Mouse (Mus musculus) liver, embryonic 13.5 days (tissue): Measurements from ENCODE around the gene Six2. TPM values are rescaled to one million over a fixed set of nuclear protein-coding genes. Genes with fewer than 3 reads are reported as not detected.

Source experiments
- ATAC-seq: fragments of 200-750 bp; cut with Nextera tagmentation; 2 replicates; pipeline ENCODE4 v1.8.0; 2017; ENCODE audit warnings: low read depth, mild to moderate bottlenecking, moderate number of reproducible peaks, moderate library complexity
- DNase-seq: peaks from one replicate; pipeline ENCODE4 v3.0.0; 2022
- H3K27ac ChIP-seq: fragments of 300-500 bp; sonication (generic); 2 replicates; pipeline ENCODE4 v1.5.1; 2015; ENCODE audit warnings: moderate library complexity, mild to moderate bottlenecking, inconsistent platforms
- H3K27me3 ChIP-seq: fragments of 300-500 bp; sonication (generic); 2 replicates; pipeline ENCODE4 v1.6.1; 2015; ENCODE audit warnings: mild to moderate bottlenecking, inconsistent platforms
- H3K36me3 ChIP-seq: fragments of 300-500 bp; sonication (generic); 2 replicates; pipeline ENCODE4 v1.6.1; 2015; ENCODE audit warnings: mild to moderate bottlenecking, inconsistent platforms
- H3K4me1 ChIP-seq: fragments of 300-500 bp; sonication (generic); replicated peaks from 2 replicates; pipeline ENCODE4 v1.6.1; 2015; ENCODE audit warnings: inconsistent platforms
- H3K4me2 ChIP-seq: fragments of 300-500 bp; sonication (generic); 2 replicates; pipeline ENCODE4 v1.6.1; 2015; ENCODE audit warnings: inconsistent platforms, mild to moderate bottlenecking, moderate library complexity
- H3K4me3 ChIP-seq: fragments of 300-500 bp; sonication (generic); replicated peaks from 2 replicates; pipeline ENCODE4 v1.5.1; 2015; ENCODE audit warnings: mild to moderate bottlenecking, inconsistent platforms
- H3K9ac ChIP-seq: fragments of 300-500 bp; sonication (generic); 2 replicates; pipeline ENCODE4 v1.6.1; 2015; ENCODE audit warnings: mild to moderate bottlenecking, inconsistent platforms
- H3K9me3 ChIP-seq: fragments of 300-500 bp; sonication (generic); replicated peaks from 2 replicates; pipeline ENCODE4 v1.6.1; 2016; ENCODE audit warnings: inconsistent platforms
- WGBS: fragments of 180-500 bp; shearing (Covaris S2); methylation state at CpG from one replicate; pipeline ENCODE4 v1.1.7; 2015; ENCODE audit not compliant: insufficient replicate concordance; 5-methylcytosine and 5-hydroxymethylcytosine counted together
- polyA plus RNA-seq: library from polyadenylated mRNA; unstranded; fragments of >200 nt; fragmentation: Nextera tagmentation; extraction: Ambion mirVana; gene quantifications from 2 replicates; pipeline ENCODE4 v1.2.1, GENCODE M21; 2015

The Six2 gene
- polyA plus RNA-seq, 1 experiment from 2014 or later: not detected

DNA sequence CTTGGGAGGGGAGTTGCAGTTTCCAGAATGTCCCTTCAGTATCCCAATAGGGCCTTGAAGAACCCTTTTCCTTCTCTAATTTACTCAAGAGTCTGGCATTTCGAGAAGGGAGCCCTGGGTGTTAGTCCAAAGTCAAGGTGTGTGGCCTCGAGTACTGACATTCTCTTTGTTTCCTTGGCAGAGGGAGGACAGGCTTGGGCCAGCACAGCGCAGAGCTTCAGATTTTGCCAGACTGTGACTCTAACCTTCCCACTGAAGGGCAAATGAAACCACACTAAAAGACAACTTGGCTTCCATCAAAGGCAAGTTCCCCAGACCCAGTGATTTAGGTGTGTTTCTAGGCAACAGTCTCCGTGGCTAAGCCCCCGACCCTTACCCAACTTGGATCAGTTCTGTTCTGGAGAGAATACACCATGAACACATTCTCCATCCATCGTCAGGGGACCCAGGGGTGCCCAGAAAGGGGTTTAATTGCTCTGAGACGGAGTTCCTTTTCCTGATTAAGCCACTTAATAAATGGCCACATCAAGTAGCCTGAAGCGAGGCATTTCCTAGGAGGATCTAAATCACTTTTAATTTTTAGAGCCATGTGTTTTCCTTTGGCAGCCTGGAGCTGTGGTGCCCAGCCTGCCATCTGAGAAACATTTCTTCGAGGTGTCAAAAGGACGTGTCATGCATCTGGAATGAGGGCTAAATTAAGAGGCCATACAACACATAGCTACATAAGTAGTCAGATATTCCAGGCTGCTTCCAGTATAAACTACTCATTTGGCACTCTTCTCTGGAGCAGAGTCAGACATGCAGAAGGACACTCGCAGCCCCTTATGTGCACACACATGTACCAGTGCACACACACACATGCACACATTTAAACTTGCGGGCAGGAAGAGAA, 16.5 kb upstream of the Six2 start:
- H3K4me2 ChIP-seq: no peak overlapping the region
- H3K27ac ChIP-seq: no peak overlapping the region
- WGBS: 59% methylated on average over 12 of the region's 12 CpGs
- H3K4me3 ChIP-seq: no peak overlapping the region
- H3K9me3 ChIP-seq: no peaks in the 10 kb centered on the region
- H3K4me1 ChIP-seq: no peaks in the 10 kb centered on the region
- no peaks in the 10 kb centered on the region for H3K27me3 ChIP-seq
- no peak overlapping the region for H3K9ac ChIP-seq
- ATAC-seq (no peak), DNase-seq (no peak)
- no peaks in the 10 kb centered on the region for H3K36me3 ChIP-seq

GRCm38 (mm10) chr17:85700028-85700427, 12.0 kb upstream of the Six2 start:
- ATAC-seq (no peak), DNase-seq (no peak)
- no peaks in the 10 kb centered on the region for H3K36me3 ChIP-seq
- H3K9ac ChIP-seq: no peak overlapping the region
- H3K4me1 ChIP-seq: no peaks in the 10 kb centered on the region
- H3K4me2 ChIP-seq: no peak overlapping the region
- H3K9me3 ChIP-seq: no peaks in the 10 kb centered on the region
- WGBS: 43% methylated on average over 4 of the region's 4 CpGs
- no peak overlapping the region for H3K27ac ChIP-seq
- no peak overlapping the region for H3K4me3 ChIP-seq
- peaks cover 21% of the 10 kb centered on the region for H3K27me3 ChIP-seq

GRCm38 (mm10) chr17:85698643-85699042, 10.6 kb upstream of the Six2 start:
- H3K4me2 ChIP-seq: no peak overlapping the region
- H3K27ac ChIP-seq: no peak overlapping the region
- H3K4me3 ChIP-seq: no peak overlapping the region
- no peaks in the 10 kb centered on the region for H3K4me1 ChIP-seq
- H3K9me3 ChIP-seq: 0 out of 2 replicates have a peak, but pooled peaks cover 4% of the 10 kb centered on the region
- H3K27me3 ChIP-seq: peaks cover 33% of the 10 kb centered on the region
- 62% methylated on average over 6 of the region's 6 CpGs for WGBS
- H3K36me3 ChIP-seq: no peaks in the 10 kb centered on the region
- DNase-seq (no peak), ATAC-seq (no peak)
- H3K9ac ChIP-seq: no peak overlapping the region

- peak; percentile 41; the same call in 1 of the 2 replicates for ATAC-seq
- Histone ChIP-seq H3K27ac (no peak overlapping the region), H3K9ac (no peak overlapping the region), H3K4me1 (no peaks in the 10 kb centered on the region), H3K36me3 (no peaks in the 10 kb centered on the region), H3K4me3 (no peak overlapping the region), H3K4me2 (no peak overlapping the region), H3K9me3 (0 out of 2 replicates have a peak, but pooled peaks cover 4% of the 10 kb centered on the region), H3K27me3 (peaks cover 40% of the 10 kb centered on the region)
- no peak for DNase-seq
- 58% methylated on average over 1 of the region's 1 CpGs for WGBS
Observed at GRCm38 (mm10) chr17:85697976-85698375, 9.9 kb upstream of the Six2 start.

GRCm38 (mm10) chr17:85694499-85694898, 6.4 kb upstream of the Six2 start:
- Histone ChIP-seq H3K4me1 (no peaks in the 10 kb centered on the region), H3K4me2 (no peak overlapping the region), H3K9me3 (0 out of 2 replicates have a peak, but pooled peaks cover 4% of the 10 kb centered on the region), H3K36me3 (no peaks in the 10 kb centered on the region), H3K4me3 (no peak overlapping the region), H3K9ac (no peak overlapping the region), H3K27ac (no peak overlapping the region), H3K27me3 (peaks cover 75% of the 10 kb centered on the region)
- no peak for ATAC-seq
- 71% methylated on average over 6 of the region's 6 CpGs for WGBS
- DNase-seq: no peak

- 4% methylated on average over 9 of the region's 9 CpGs for WGBS
- peaks cover 89% of the 10 kb centered on the region for H3K27me3 ChIP-seq
- H3K9ac ChIP-seq: no peak overlapping the region
- H3K4me3 ChIP-seq: no peak overlapping the region
- 0 out of 2 replicates have a peak, but pooled peaks cover 4% of the 10 kb centered on the region for H3K9me3 ChIP-seq
- no peaks in the 10 kb centered on the region for H3K36me3 ChIP-seq
- H3K4me1 ChIP-seq: 0 out of 2 replicates have a peak, but pooled peaks cover 3% of the 10 kb centered on the region
- H3K27ac ChIP-seq: no peak overlapping the region
- DNase-seq (no peak), ATAC-seq (no peak)
- no peak overlapping the region for H3K4me2 ChIP-seq
Observed at GRCm38 (mm10) chr17:85693101-85693500, 5.0 kb upstream of the Six2 start.

DNA sequence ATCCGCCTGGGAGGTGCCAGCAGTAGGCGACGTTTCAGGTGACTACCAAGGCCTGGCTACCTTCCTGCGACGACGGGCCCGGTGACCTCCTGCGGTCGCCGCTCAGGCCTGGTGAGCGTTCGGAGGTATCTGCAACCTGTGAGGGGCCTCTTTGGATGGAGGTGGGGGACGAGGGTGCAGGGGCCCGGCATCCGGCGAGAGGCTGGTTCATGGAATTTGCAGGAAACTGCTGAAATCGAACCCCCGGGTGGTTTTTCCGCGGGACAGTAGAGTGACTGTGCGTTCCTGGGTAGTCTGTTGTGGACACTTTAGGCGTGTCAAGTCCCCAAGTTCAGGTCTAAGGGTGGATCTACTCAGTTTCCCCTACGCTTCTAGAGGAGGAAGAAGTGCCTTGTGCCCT, 4.5 kb upstream of the Six2 start:
- H3K36me3 ChIP-seq: no peaks in the 10 kb centered on the region
- H3K27me3 ChIP-seq: peaks cover 92% of the 10 kb centered on the region
- no peak overlapping the region for H3K27ac ChIP-seq
- H3K4me2 ChIP-seq: no peak overlapping the region
- DNase-seq (no peak), ATAC-seq (no peak)
- H3K4me3 ChIP-seq: no peak overlapping the region
- no peak overlapping the region for H3K9ac ChIP-seq
- 4% methylated on average over 23 of the region's 23 CpGs for WGBS
- H3K9me3 ChIP-seq: 0 out of 2 replicates have a peak, but pooled peaks cover 4% of the 10 kb centered on the region
- H3K4me1 ChIP-seq: 0 out of 2 replicates have a peak, but pooled peaks cover 5% of the 10 kb centered on the region

- H3K9ac ChIP-seq: no peak overlapping the region
- DNase-seq (no peak), ATAC-seq (no peak)
- no peaks in the 10 kb centered on the region for H3K36me3 ChIP-seq
- H3K4me1 ChIP-seq: 0 out of 2 replicates have a peak, but pooled peaks cover 5% of the 10 kb centered on the region
- H3K9me3 ChIP-seq: 0 out of 2 replicates have a peak, but pooled peaks cover 4% of the 10 kb centered on the region
- WGBS: 3% methylated on average over 43 of the region's 43 CpGs
- no peak overlapping the region for H3K4me3 ChIP-seq
- H3K4me2 ChIP-seq: no peak overlapping the region
- H3K27ac ChIP-seq: no peak overlapping the region
- peaks cover 94% of the 10 kb centered on the region for H3K27me3 ChIP-seq
Observed at GRCm38 (mm10) chr17:85691701-85692536, 3.8 kb upstream of the Six2 start.

DNA sequence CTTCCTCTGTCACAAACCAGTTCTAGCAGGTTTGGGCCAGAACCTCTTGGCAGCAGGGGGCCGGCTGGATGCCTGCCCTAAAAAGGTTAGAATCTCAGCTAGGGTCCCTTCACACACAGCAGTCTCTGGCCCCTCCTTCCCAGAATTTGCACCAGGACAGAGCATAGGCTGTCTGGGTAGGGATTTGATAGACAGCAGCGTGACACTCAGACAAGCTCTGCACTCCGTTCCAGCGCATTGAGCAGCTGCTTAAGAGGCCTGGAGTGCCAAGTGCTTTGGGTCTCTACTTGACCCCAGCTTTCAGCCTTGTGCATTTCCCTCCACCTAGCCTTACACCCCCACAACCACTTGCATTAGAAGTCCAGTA, 2.9 kb upstream of the Six2 start:
- H3K4me2 ChIP-seq: no peak overlapping the region
- no peak for ATAC-seq
- H3K9ac ChIP-seq: no peak overlapping the region
- WGBS: 5% methylated on average over 4 of the region's 4 CpGs
- H3K27ac ChIP-seq: no peak overlapping the region
- no peak for DNase-seq
- H3K4me1 ChIP-seq: 0 out of 2 replicates have a peak, but pooled peaks cover 5% of the 10 kb centered on the region
- H3K4me3 ChIP-seq: no peak overlapping the region
- H3K27me3 ChIP-seq: peaks cover 97% of the 10 kb centered on the region
- no peaks in the 10 kb centered on the region for H3K36me3 ChIP-seq
- H3K9me3 ChIP-seq: 0 out of 2 replicates have a peak, but pooled peaks cover 4% of the 10 kb centered on the region

DNA sequence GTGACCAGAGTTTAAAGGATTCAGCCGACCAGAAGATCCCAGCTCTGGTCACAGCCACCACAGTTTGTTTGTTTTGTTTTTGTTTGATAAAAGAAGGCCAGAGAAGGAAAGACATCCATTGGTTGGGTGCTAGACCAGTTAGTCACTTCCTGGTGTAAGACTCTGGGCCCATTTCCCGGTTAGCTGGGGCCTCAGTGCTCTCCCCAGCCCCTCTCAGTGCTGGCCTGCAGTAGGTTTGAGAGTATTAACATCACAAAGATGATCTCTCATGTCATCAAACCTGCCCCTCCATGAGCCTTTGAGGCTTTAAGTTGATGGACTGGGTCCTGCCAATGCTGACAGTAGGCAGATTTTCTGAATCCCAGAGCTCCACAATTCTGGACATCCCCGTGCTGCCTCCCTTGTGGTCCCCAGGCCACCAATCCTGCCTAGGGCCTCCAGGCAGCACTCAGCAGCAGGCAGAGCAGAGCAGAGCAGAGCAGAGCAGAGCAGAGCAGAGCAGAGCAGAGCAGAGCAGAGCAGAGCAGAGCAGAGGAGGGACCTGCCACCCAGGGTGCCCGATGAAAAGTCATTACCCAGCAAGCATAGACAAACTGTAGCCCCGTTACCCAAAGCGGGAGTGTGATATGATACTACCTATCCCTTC, 2.4 kb upstream of the Six2 start:
- no peak overlapping the region for H3K27ac ChIP-seq
- no peak overlapping the region for H3K4me2 ChIP-seq
- ATAC-seq (no peak), DNase-seq (no peak)
- 3% methylated on average over 6 of the region's 6 CpGs for WGBS
- 0 out of 2 replicates have a peak, but pooled peaks cover 4% of the 10 kb centered on the region for H3K9me3 ChIP-seq
- H3K36me3 ChIP-seq: no peaks in the 10 kb centered on the region
- no peak overlapping the region for H3K9ac ChIP-seq
- no peak overlapping the region for H3K4me3 ChIP-seq
- H3K4me1 ChIP-seq: 0 out of 2 replicates have a peak, but pooled peaks cover 5% of the 10 kb centered on the region
- H3K27me3 ChIP-seq: peaks cover 98% of the 10 kb centered on the region
